Mouse (Mus musculus) midbrain, embryonic 14.5 days (tissue): Measurements from ENCODE around the gene Cryz. TPM values are rescaled to one million over a fixed set of nuclear protein-coding genes. Genes with fewer than 3 reads are reported as not detected.
"Not testable (repeated sequence)": the region's sequence is repeated elsewhere in the genome, so short reads cannot be mapped to it uniquely, and the experiment has no call there.

Experiments
- ATAC-seq: fragments of 200-750 bp; cut with Nextera tagmentation; 2 replicates; pipeline ENCODE4 v1.8.0; 2017; ENCODE audit warnings: moderate number of reproducible peaks, moderate library complexity; ENCODE audit not compliant: low FRiP score, low TSS enrichment
- DNase-seq: peaks from one replicate; pipeline ENCODE4 v3.0.0-alpha.2; 2015
- H3K27ac ChIP-seq: fragments of 300-500 bp; sonication (generic); replicated peaks from 2 replicates; pipeline ENCODE4 v1.5.1; 2014; ENCODE audit warnings: mild to moderate bottlenecking, low read depth, low read length, moderate library complexity
- H3K27me3 ChIP-seq: fragments of 300-500 bp; sonication (generic); 2 replicates; pipeline ENCODE4 v1.6.1; 2014; ENCODE audit warnings: low read length, control low read depth, mixed read lengths; ENCODE audit not compliant: control insufficient read depth, insufficient read depth
- H3K36me3 ChIP-seq: fragments of 300-500 bp; sonication (generic); 2 replicates; pipeline ENCODE4 v1.6.1; 2014; ENCODE audit warnings: low read length, control low read depth; ENCODE audit not compliant: control insufficient read depth, insufficient read depth
- H3K4me1 ChIP-seq: fragments of 300-500 bp; sonication (generic); 2 replicates; pipeline ENCODE4 v1.6.1; 2014; ENCODE audit warnings: mild to moderate bottlenecking, antibody characterized with exemption, low read length, control low read depth; ENCODE audit not compliant: control insufficient read depth, insufficient read depth
- H3K4me2 ChIP-seq: fragments of 300-500 bp; sonication (generic); 2 replicates; pipeline ENCODE4 v1.6.1; 2014; ENCODE audit warnings: mild to moderate bottlenecking, low read length, moderate library complexity
- H3K4me3 ChIP-seq: fragments of 300-500 bp; sonication (generic); replicated peaks from 2 replicates; pipeline ENCODE4 v1.5.1; 2014; ENCODE audit warnings: low read depth, low read length
- H3K9ac ChIP-seq: fragments of 300-500 bp; sonication (generic); replicated peaks from 2 replicates; pipeline ENCODE4 v1.6.1; 2014; ENCODE audit warnings: mild to moderate bottlenecking, low read length, moderate library complexity
- H3K9me3 ChIP-seq: fragments of 300-500 bp; sonication (generic); 2 replicates; pipeline ENCODE4 v1.6.1; 2016; ENCODE audit warnings: low read length, control low read depth, mixed read lengths; ENCODE audit not compliant: control insufficient read depth
- WGBS: fragments of 180-500 bp; shearing (Covaris S2); extraction: QIAGEN DNeasy Blood & Tissue Kit; methylation state at CpG from one replicate; pipeline ENCODE4 v1.1.7; 2014; 5-methylcytosine and 5-hydroxymethylcytosine counted together
- polyA plus RNA-seq: library from polyadenylated mRNA; unstranded; fragments of >200 nt; fragmentation: Nextera tagmentation; extraction: Ambion mirVana; gene quantifications from 2 replicates; pipeline ENCODE4 v1.2.1, GENCODE M21; 2014

Cryz gene
- polyA plus RNA-seq, 1 experiment from 2014 or later, result 13.9 TPM

GRCm38 (mm10) chr3:154628284-154628683 is 31.8 kb downstream of the Cryz start:
- Histone ChIP-seq H3K36me3 (no peaks in the 10 kb centered on the region), H3K4me1 (no peaks in the 10 kb centered on the region), H3K4me3 (no peak overlapping the region), H3K9me3 (no peaks in the 10 kb centered on the region), H3K9ac (no peak overlapping the region), H3K27ac (no peak overlapping the region), H3K27me3 (no peaks in the 10 kb centered on the region), H3K4me2 (no peak overlapping the region)
- ATAC-seq (peak; percentile 34; the same call in 1 of the 2 replicates), DNase-seq (no peak)

- H3K4me1 ChIP-seq, H3K4me2 ChIP-seq, H3K27me3 ChIP-seq, ATAC-seq, H3K4me3 ChIP-seq, H3K36me3 ChIP-seq, H3K27ac ChIP-seq, H3K9me3 ChIP-seq, DNase-seq, H3K9ac ChIP-seq: not testable (repeated sequence)
- WGBS, result 91% methylated on average over 2 of the region's 2 CpGs
Observed at GRCm38 (mm10) chr3:154631281-154631680, 34.8 kb downstream of the Cryz start.

GRCm38 (mm10) chr3:154633091-154633490 is 36.6 kb downstream of the Cryz start:
- DNase-seq (no peak), ATAC-seq (no peak)
- no peak overlapping the region for H3K4me3 ChIP-seq
- no peak overlapping the region for H3K4me2 ChIP-seq
- no peak overlapping the region for H3K27ac ChIP-seq
- H3K9me3 ChIP-seq, result no peaks in the 10 kb centered on the region
- no peaks in the 10 kb centered on the region for H3K27me3 ChIP-seq
- no peak overlapping the region for H3K9ac ChIP-seq
- H3K36me3 ChIP-seq, result no peaks in the 10 kb centered on the region
- no peaks in the 10 kb centered on the region for H3K4me1 ChIP-seq
- 84% methylated on average over 5 of the region's 5 CpGs for WGBS

GRCm38 (mm10) chr3:154646638-154647442 is 50.3 kb downstream of the Cryz start:
- no peaks in the 10 kb centered on the region for H3K9me3 ChIP-seq
- 65% methylated on average over 29 of the region's 29 CpGs for WGBS
- H3K4me3 ChIP-seq, result no peak overlapping the region
- peak; percentile 31; the same call in 1 of the 2 replicates for ATAC-seq
- H3K4me2 ChIP-seq, result peak overlapping the region; percentile 35
- H3K27me3 ChIP-seq, result no peaks in the 10 kb centered on the region
- H3K4me1 ChIP-seq, result 0 out of 2 replicates have a peak, but pooled peaks cover 12% of the 10 kb centered on the region
- H3K36me3 ChIP-seq, result no peaks in the 10 kb centered on the region
- DNase-seq, result peak; percentile 75
- H3K27ac ChIP-seq, result no peak overlapping the region
- no peak overlapping the region for H3K9ac ChIP-seq

- Histone ChIP-seq H3K27me3 (no peaks in the 10 kb centered on the region), H3K36me3 (no peaks in the 10 kb centered on the region), H3K27ac (no peak overlapping the region), H3K9me3 (no peaks in the 10 kb centered on the region), H3K9ac (no peak overlapping the region), H3K4me1 (0 out of 2 replicates have a peak, but pooled peaks cover 12% of the 10 kb centered on the region), H3K4me2 (peak overlapping the region; percentile 35), H3K4me3 (no peak overlapping the region)
- WGBS, result 75% methylated on average over 7 of the region's 7 CpGs
- ATAC-seq, result no peak
- DNase-seq, result no peak
Observed at GRCm38 (mm10) chr3:154647443-154647780, 50.9 kb downstream of the Cryz start.

- H3K27ac ChIP-seq, result peak overlapping the region; percentile 15; the same call in 1 of the 2 replicates
Observed at GRCm38 (mm10) chr3:154649411-154650285, 53.1 kb downstream of the Cryz start.

GRCm38 (mm10) chr3:154651192-154651821 is 54.8 kb downstream of the Cryz start:
- Histone ChIP-seq H3K36me3 (no peaks in the 10 kb centered on the region), H3K27me3 (no peaks in the 10 kb centered on the region), H3K9ac (no peak overlapping the region), H3K4me1 (peaks cover 20% of the 10 kb centered on the region), H3K27ac (no peak overlapping the region), H3K9me3 (no peaks in the 10 kb centered on the region), H3K4me3 (no peak overlapping the region), H3K4me2 (no peak overlapping the region)
- 88% methylated on average over 10 of the region's 10 CpGs for WGBS
- no peak for ATAC-seq
- DNase-seq, result no peak

More at GRCm38 (mm10) chr3:154649411-154650285, 53.1 kb downstream of the Cryz start:
- Histone ChIP-seq H3K4me1 (peaks cover 20% of the 10 kb centered on the region), H3K9me3 (no peaks in the 10 kb centered on the region), H3K4me3 (no peak overlapping the region), H3K9ac (no peak overlapping the region), H3K27me3 (no peaks in the 10 kb centered on the region), H3K36me3 (no peaks in the 10 kb centered on the region), H3K4me2 (peak overlapping the region; percentile 35)
- ATAC-seq (peak; percentile 82), DNase-seq (peak; percentile 69)
- 29% methylated on average over 20 of the region's 20 CpGs for WGBS

GRCm38 (mm10) chr3:154652581-154653420 is 56.3 kb downstream of the Cryz start:
- ATAC-seq (peak; percentile 53; the same call in 1 of the 2 replicates), DNase-seq (peak; percentile 89)
- Histone ChIP-seq H3K4me3 (no peak overlapping the region), H3K9me3 (no peaks in the 10 kb centered on the region), H3K9ac (no peak overlapping the region), H3K27ac (peak overlapping the region; percentile 63; the same call in 1 of the 2 replicates), H3K36me3 (no peaks in the 10 kb centered on the region), H3K27me3 (no peaks in the 10 kb centered on the region), H3K4me2 (peak overlapping the region; percentile 27), H3K4me1 (peaks cover 16% of the 10 kb centered on the region)
- WGBS, result 46% methylated on average over 24 of the region's 24 CpGs
